Mouse (Mus musculus) midbrain, embryonic 10.5 days (tissue): ENCODE data around the gene E330021D16Rik. TPM values are rescaled to one million over a fixed set of nuclear protein-coding genes. Genes with fewer than 3 reads are reported as not detected.

Experiments used
- DNase-seq: peaks from one replicate; pipeline ENCODE4 v3.0.0-alpha.2; 2017; ENCODE audit warnings: low spot score
- H3K27ac ChIP-seq: fragments of 300-500 bp; sonication (generic); replicated peaks from 2 replicates; pipeline ENCODE4 v1.5.1; 2016; ENCODE audit warnings: mild to moderate bottlenecking
- H3K27me3 ChIP-seq: fragments of 300-500 bp; sonication (generic); 2 replicates; pipeline ENCODE4 v1.6.1; 2016; ENCODE audit warnings: low read depth, mild to moderate bottlenecking; ENCODE audit not compliant: poor library complexity, severe bottlenecking
- H3K36me3 ChIP-seq: fragments of 300-500 bp; sonication (generic); 2 replicates; pipeline ENCODE4 v1.6.1; 2016; ENCODE audit warnings: mild to moderate bottlenecking, moderate library complexity
- H3K4me1 ChIP-seq: fragments of 300-500 bp; sonication (generic); 2 replicates; pipeline ENCODE4 v1.6.1; 2016
- H3K4me3 ChIP-seq: fragments of 300-500 bp; sonication (generic); 2 replicates; pipeline ENCODE4 v1.5.1; 2016; ENCODE audit warnings: mild to moderate bottlenecking, moderate library complexity
- H3K9me3 ChIP-seq: fragments of 300-500 bp; sonication (generic); replicated peaks from 2 replicates; pipeline ENCODE4 v1.6.1; 2016; ENCODE audit warnings: mild to moderate bottlenecking
- WGBS: fragments of 180-500 bp; shearing (Covaris S2); methylation state at CpG from one replicate; pipeline ENCODE4 v1.1.7; 2016; 5-methylcytosine and 5-hydroxymethylcytosine counted together
- polyA plus RNA-seq: library from polyadenylated mRNA; unstranded; fragments of >200 nt; fragmentation: Nextera tagmentation; extraction: Ambion mirVana; gene quantifications from 2 replicates; pipeline ENCODE4 v1.2.1, GENCODE M21; 2016

The E330021D16Rik gene
- polyA plus RNA-seq, 1 experiment from 2014 or later: not detected

- no peaks in the 10 kb centered on the region for H3K9me3 ChIP-seq
Observed at GRCm38 (mm10) chr6:136418333-136418848, 3.0 kb upstream of the E330021D16Rik start.

GRCm38 (mm10) chr6:136417864-136418263, 2.5 kb upstream of the E330021D16Rik start:
- H3K27me3 ChIP-seq: no peaks in the 10 kb centered on the region
- no peaks in the 10 kb centered on the region for H3K4me1 ChIP-seq
- H3K9me3 ChIP-seq: no peaks in the 10 kb centered on the region
- H3K36me3 ChIP-seq: no peaks in the 10 kb centered on the region
- 70% methylated on average over 5 of the region's 5 CpGs for WGBS
- H3K4me3 ChIP-seq: no peak overlapping the region
- no peak for DNase-seq
- no peak overlapping the region for H3K27ac ChIP-seq

More at GRCm38 (mm10) chr6:136418333-136418848, 3.0 kb upstream of the E330021D16Rik start:
- H3K36me3 ChIP-seq: no peaks in the 10 kb centered on the region
- no peak overlapping the region for H3K4me3 ChIP-seq
- H3K27ac ChIP-seq: 0 out of 2 replicates have a peak overlapping the region, but pooled peaks have one; percentile 38
- WGBS: 71% methylated on average over 8 of the region's 8 CpGs
- no peak for DNase-seq
- no peaks in the 10 kb centered on the region for H3K4me1 ChIP-seq
- no peaks in the 10 kb centered on the region for H3K27me3 ChIP-seq

- DNase-seq: no peak
- 84% methylated on average over 5 of the region's 5 CpGs for WGBS
- Histone ChIP-seq H3K4me3 (no peak overlapping the region), H3K27me3 (no peaks in the 10 kb centered on the region), H3K36me3 (no peaks in the 10 kb centered on the region), H3K4me1 (no peaks in the 10 kb centered on the region), H3K27ac (no peak overlapping the region), H3K9me3 (no peaks in the 10 kb centered on the region)
Observed at GRCm38 (mm10) chr6:136413856-136414362, 1.5 kb downstream of the E330021D16Rik start.

- no peak for DNase-seq
- Histone ChIP-seq H3K27me3 (no peaks in the 10 kb centered on the region), H3K36me3 (no peaks in the 10 kb centered on the region), H3K4me1 (no peaks in the 10 kb centered on the region), H3K9me3 (no peaks in the 10 kb centered on the region), H3K27ac (no peak overlapping the region), H3K4me3 (no peak overlapping the region)
- WGBS: 86% methylated on average over 2 of the region's 2 CpGs
Observed at GRCm38 (mm10) chr6:136407608-136408192, 7.7 kb downstream of the E330021D16Rik start.

GRCm38 (mm10) chr6:136396860-136397259, 18.5 kb downstream of the E330021D16Rik start:
- DNase-seq: no peak
- H3K9me3 ChIP-seq: peaks cover 15% of the 10 kb centered on the region; the same call in 1 of the 2 replicates
- 88% methylated on average over 9 of the region's 9 CpGs for WGBS
- H3K27me3 ChIP-seq: no peaks in the 10 kb centered on the region
- no peak overlapping the region for H3K27ac ChIP-seq
- no peaks in the 10 kb centered on the region for H3K4me1 ChIP-seq
- H3K36me3 ChIP-seq: no peaks in the 10 kb centered on the region
- H3K4me3 ChIP-seq: no peak overlapping the region

GRCm38 (mm10) chr6:136390262-136390661, 25.1 kb downstream of the E330021D16Rik start:
- Histone ChIP-seq H3K36me3 (no peaks in the 10 kb centered on the region), H3K27me3 (no peaks in the 10 kb centered on the region), H3K4me1 (no peaks in the 10 kb centered on the region), H3K27ac (no peak overlapping the region), H3K4me3 (no peak overlapping the region), H3K9me3 (peaks cover 11% of the 10 kb centered on the region; the same call in 1 of the 2 replicates)
- no peak for DNase-seq
- 66% methylated on average over 9 of the region's 9 CpGs for WGBS

- WGBS: 71% methylated on average over 7 of the region's 7 CpGs
- H3K4me3 ChIP-seq: no peak overlapping the region
- H3K4me1 ChIP-seq: no peaks in the 10 kb centered on the region
- H3K9me3 ChIP-seq: no peaks in the 10 kb centered on the region
- peak; percentile 21 for DNase-seq
- H3K27me3 ChIP-seq: no peaks in the 10 kb centered on the region
- no peak overlapping the region for H3K27ac ChIP-seq
- H3K36me3 ChIP-seq: no peaks in the 10 kb centered on the region
Observed at GRCm38 (mm10) chr6:136385287-136385686, 30.1 kb downstream of the E330021D16Rik start.

GRCm38 (mm10) chr6:136383218-136383617, 32.2 kb downstream of the E330021D16Rik start:
- H3K36me3 ChIP-seq: no peaks in the 10 kb centered on the region
- no peak overlapping the region for H3K27ac ChIP-seq
- DNase-seq: no peak
- no peak overlapping the region for H3K4me3 ChIP-seq
- H3K9me3 ChIP-seq: 0 out of 2 replicates have a peak, but pooled peaks cover 4% of the 10 kb centered on the region
- no peaks in the 10 kb centered on the region for H3K4me1 ChIP-seq
- H3K27me3 ChIP-seq: no peaks in the 10 kb centered on the region
- WGBS: 85% methylated on average over 3 of the region's 3 CpGs

GRCm38 (mm10) chr6:136376097-136376496, 39.3 kb downstream of the E330021D16Rik start:
- Histone ChIP-seq H3K27me3 (no peaks in the 10 kb centered on the region), H3K36me3 (no peaks in the 10 kb centered on the region), H3K4me1 (no peaks in the 10 kb centered on the region), H3K4me3 (no peak overlapping the region), H3K27ac (no peak overlapping the region), H3K9me3 (0 out of 2 replicates have a peak, but pooled peaks cover 4% of the 10 kb centered on the region)
- no peak for DNase-seq

GRCm38 (mm10) chr6:136364430-136365098, 50.8 kb downstream of the E330021D16Rik start:
- Histone ChIP-seq H3K4me3 (no peak overlapping the region), H3K27me3 (no peaks in the 10 kb centered on the region), H3K36me3 (no peaks in the 10 kb centered on the region), H3K4me1 (0 out of 2 replicates have a peak, but pooled peaks cover 2% of the 10 kb centered on the region), H3K9me3 (no peaks in the 10 kb centered on the region), H3K27ac (no peak overlapping the region)
- WGBS: 83% methylated on average over 12 of the region's 12 CpGs
- DNase-seq: no peak

GRCm38 (mm10) chr6:136364008-136364407, 51.4 kb downstream of the E330021D16Rik start:
- no peaks in the 10 kb centered on the region for H3K27me3 ChIP-seq
- no peaks in the 10 kb centered on the region for H3K9me3 ChIP-seq
- no peak overlapping the region for H3K4me3 ChIP-seq
- H3K4me1 ChIP-seq: 0 out of 2 replicates have a peak, but pooled peaks cover 2% of the 10 kb centered on the region
- 82% methylated on average over 4 of the region's 4 CpGs for WGBS
- no peak for DNase-seq
- H3K36me3 ChIP-seq: no peaks in the 10 kb centered on the region
- no peak overlapping the region for H3K27ac ChIP-seq

GRCm38 (mm10) chr6:136363313-136363712, 52.1 kb downstream of the E330021D16Rik start:
- H3K36me3 ChIP-seq: no peaks in the 10 kb centered on the region
- H3K27me3 ChIP-seq: no peaks in the 10 kb centered on the region
- 0 out of 2 replicates have a peak, but pooled peaks cover 2% of the 10 kb centered on the region for H3K4me1 ChIP-seq
- 96% methylated on average over 8 of the region's 8 CpGs for WGBS
- no peak for DNase-seq
- no peak overlapping the region for H3K27ac ChIP-seq
- H3K4me3 ChIP-seq: no peak overlapping the region
- H3K9me3 ChIP-seq: no peaks in the 10 kb centered on the region

- DNase-seq: no peak
- Histone ChIP-seq H3K27ac (no peak overlapping the region), H3K9me3 (no peaks in the 10 kb centered on the region), H3K4me1 (no peaks in the 10 kb centered on the region), H3K4me3 (no peak overlapping the region), H3K27me3 (no peaks in the 10 kb centered on the region), H3K36me3 (no peaks in the 10 kb centered on the region)
- WGBS: 91% methylated on average over 5 of the region's 5 CpGs
Observed at GRCm38 (mm10) chr6:136358471-136358870, 56.9 kb downstream of the E330021D16Rik start.
